Mouse (Mus musculus) kidney, embryonic 14.5 days (tissue): ENCODE measurements around the gene Hmgxb4. TPM values are rescaled to one million over a fixed set of nuclear protein-coding genes. Genes with fewer than 3 reads are reported as not detected.
A peak's percentile ranks its signal among the peaks of the same experiment; 100 is the strongest.

Experiments
- ATAC-seq: fragments of 200-750 bp; cut with Nextera tagmentation; 2 replicates; pipeline ENCODE4 v1.8.0; 2017; ENCODE audit warnings: moderate number of reproducible peaks, mild to moderate bottlenecking, moderate TSS enrichment, moderate library complexity; ENCODE audit not compliant: low FRiP score, low TSS enrichment
- H3K27ac ChIP-seq: fragments of 300-500 bp; sonication (generic); 2 replicates; pipeline ENCODE4 v1.5.1; 2014; ENCODE audit warnings: low read depth, mild to moderate bottlenecking, low read length, moderate library complexity, mixed read lengths
- H3K27me3 ChIP-seq: fragments of 300-500 bp; sonication (generic); 2 replicates; pipeline ENCODE4 v1.6.1; 2014; ENCODE audit warnings: mild to moderate bottlenecking, low read length; ENCODE audit not compliant: control insufficient read depth, insufficient read depth
- H3K36me3 ChIP-seq: fragments of 300-500 bp; sonication (generic); 2 replicates; pipeline ENCODE4 v1.6.1; 2014; ENCODE audit warnings: low read length, mixed read lengths; ENCODE audit not compliant: control insufficient read depth, insufficient read depth
- H3K4me1 ChIP-seq: fragments of 300-500 bp; sonication (generic); 2 replicates; pipeline ENCODE4 v1.6.1; 2014; ENCODE audit warnings: low read length, mixed read lengths; ENCODE audit not compliant: control insufficient read depth, insufficient read depth
- H3K4me2 ChIP-seq: fragments of 300-500 bp; sonication (generic); replicated peaks from 2 replicates; pipeline ENCODE4 v1.6.1; 2014; ENCODE audit warnings: low read depth, mild to moderate bottlenecking, low read length
- H3K4me3 ChIP-seq: fragments of 300-500 bp; sonication (generic); 2 replicates; pipeline ENCODE4 v1.5.1; 2014; ENCODE audit warnings: mild to moderate bottlenecking, low read length
- H3K9ac ChIP-seq: fragments of 300-500 bp; sonication (generic); 2 replicates; pipeline ENCODE4 v1.6.1; 2014; ENCODE audit warnings: low read depth, mild to moderate bottlenecking, low read length, moderate library complexity
- H3K9me3 ChIP-seq: fragments of 300-500 bp; sonication (generic); 2 replicates; pipeline ENCODE4 v1.6.1; 2016; ENCODE audit warnings: low read length; ENCODE audit not compliant: control insufficient read depth
- WGBS: fragments of 180-500 bp; shearing (Covaris S2); extraction: QIAGEN DNeasy Blood & Tissue Kit; methylation state at CpG from one replicate; pipeline ENCODE4 v1.1.7; 2014; 5-methylcytosine and 5-hydroxymethylcytosine counted together
- polyA plus RNA-seq: library from polyadenylated mRNA; unstranded; fragments of >200 nt; fragmentation: Nextera tagmentation; extraction: Ambion mirVana; gene quantifications from 2 replicates; pipeline ENCODE4 v1.2.1, GENCODE M21; 2014

Gene Hmgxb4
- polyA plus RNA-seq, 1 experiment from 2014 or later: 55.4 TPM

DNA sequence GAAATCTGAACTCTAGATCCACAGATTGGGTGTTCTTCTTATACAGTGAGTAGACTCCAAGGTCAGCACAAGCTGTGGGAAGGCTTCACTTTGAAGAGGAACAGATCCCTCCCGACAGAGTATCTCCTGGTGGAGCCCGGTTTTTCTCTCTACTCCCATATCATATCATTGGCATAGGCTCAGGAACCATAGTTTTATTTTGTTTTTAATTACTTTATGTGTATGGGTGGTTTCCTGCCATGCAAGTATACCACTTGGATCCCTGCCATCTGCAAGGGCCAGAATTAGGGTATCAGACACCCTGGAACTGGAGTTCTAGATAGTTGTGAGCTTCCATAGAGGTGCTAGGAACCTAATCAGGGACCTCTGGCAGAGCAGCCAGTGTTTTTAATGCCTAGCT, 15.7 kb downstream of the Hmgxb4 start:
- no peak overlapping the region for H3K4me3 ChIP-seq
- H3K4me1 ChIP-seq: no peaks in the 10 kb centered on the region
- H3K36me3 ChIP-seq: peaks cover 40% of the 10 kb centered on the region
- no peaks in the 10 kb centered on the region for H3K27me3 ChIP-seq
- WGBS: 86% methylated on average over 2 of the region's 2 CpGs
- no peak for ATAC-seq
- H3K4me2 ChIP-seq: no peak overlapping the region
- no peaks in the 10 kb centered on the region for H3K9me3 ChIP-seq
- H3K27ac ChIP-seq: no peak overlapping the region
- no peak overlapping the region for H3K9ac ChIP-seq

DNA sequence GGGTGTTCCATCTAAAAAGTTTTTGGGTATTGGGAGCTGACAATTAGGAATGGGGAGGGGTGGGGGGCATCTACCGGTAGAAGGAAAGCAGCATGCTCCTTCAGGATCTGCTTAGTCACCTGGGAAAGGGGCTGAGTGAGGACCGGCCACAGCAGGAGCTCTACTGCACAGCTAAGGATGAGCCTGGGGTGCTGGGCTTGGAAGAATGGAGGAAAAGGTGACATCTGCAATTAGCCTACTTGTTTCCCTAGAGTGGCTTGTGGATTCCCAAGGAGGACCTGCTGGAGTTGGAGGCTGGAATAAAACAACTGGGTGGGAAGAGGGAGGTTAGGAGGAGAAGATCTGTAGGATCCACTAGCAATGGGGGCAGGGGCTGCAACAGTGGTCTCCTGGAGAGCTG, 20.4 kb downstream of the Hmgxb4 start:
- no peaks in the 10 kb centered on the region for H3K27me3 ChIP-seq
- no peak overlapping the region for H3K9ac ChIP-seq
- H3K4me3 ChIP-seq: no peak overlapping the region
- no peak overlapping the region for H3K4me2 ChIP-seq
- peaks cover 18% of the 10 kb centered on the region for H3K36me3 ChIP-seq
- WGBS: 48% methylated on average over 2 of the region's 2 CpGs
- H3K4me1 ChIP-seq: peaks cover 2% of the 10 kb centered on the region
- ATAC-seq: no peak
- no peaks in the 10 kb centered on the region for H3K9me3 ChIP-seq
- H3K27ac ChIP-seq: no peak overlapping the region

DNA sequence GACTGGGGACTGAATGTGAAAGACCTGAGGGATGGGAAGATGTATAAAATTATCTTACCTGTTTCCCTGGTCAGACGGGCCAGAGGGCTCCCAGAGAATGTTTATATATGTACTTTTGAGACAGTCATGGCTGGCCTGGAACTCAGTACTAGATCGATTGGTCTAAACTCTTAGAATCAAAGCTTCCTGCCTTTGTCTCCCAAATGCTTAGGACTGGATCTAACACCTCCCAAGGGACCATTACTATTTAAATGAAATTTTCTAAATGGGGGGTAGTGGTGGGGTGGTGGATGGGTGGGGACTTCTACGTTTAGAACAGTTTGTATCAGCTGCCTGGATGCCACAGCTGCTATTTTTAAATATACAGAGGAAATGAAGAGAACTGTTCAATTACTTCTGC, 20.8 kb downstream of the Hmgxb4 start:
- ATAC-seq: no peak
- 66% methylated on average over 3 of the region's 3 CpGs for WGBS

DNA sequence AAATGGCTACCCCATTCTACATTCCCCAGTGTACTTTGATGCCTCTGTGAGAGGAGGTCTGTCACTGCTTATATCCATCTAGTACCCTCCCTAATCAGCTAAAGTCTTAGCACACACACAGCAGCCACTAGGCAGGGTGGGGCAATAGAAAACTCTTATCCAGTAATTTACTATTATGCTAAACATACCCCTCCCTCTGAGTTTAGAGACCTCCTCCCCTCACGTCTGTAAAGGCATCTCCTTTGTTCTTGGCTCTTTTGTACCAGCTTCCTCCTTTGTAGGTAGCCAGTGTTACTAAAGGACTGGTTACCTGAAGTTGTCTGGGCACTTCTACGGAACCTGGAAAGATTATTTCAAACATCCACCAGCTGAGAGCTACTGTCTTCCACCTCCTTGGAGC, 22.8 kb downstream of the Hmgxb4 start:
- Histone ChIP-seq H3K27me3 (no peaks in the 10 kb centered on the region), H3K9ac (no peak overlapping the region), H3K36me3 (peaks cover 7% of the 10 kb centered on the region; the same call in 1 of the 2 replicates), H3K27ac (no peak overlapping the region), H3K4me2 (no peak overlapping the region), H3K4me3 (no peak overlapping the region), H3K4me1 (peaks cover 3% of the 10 kb centered on the region), H3K9me3 (no peaks in the 10 kb centered on the region)
- ATAC-seq: no peak
- WGBS: 56% methylated on average over 2 of the region's 2 CpGs

More for the DNA sequence above, 20.8 kb downstream of the Hmgxb4 start:
- H3K4me3 ChIP-seq: no peak overlapping the region
- no peak overlapping the region for H3K27ac ChIP-seq
- H3K9ac ChIP-seq: no peak overlapping the region
- H3K27me3 ChIP-seq: no peaks in the 10 kb centered on the region
- peaks cover 3% of the 10 kb centered on the region for H3K4me1 ChIP-seq
- peaks cover 14% of the 10 kb centered on the region for H3K36me3 ChIP-seq
- no peak overlapping the region for H3K4me2 ChIP-seq
- no peaks in the 10 kb centered on the region for H3K9me3 ChIP-seq

GRCm38 (mm10) chr8:75016422-75016821, 23.3 kb downstream of the Hmgxb4 start:
- Histone ChIP-seq H3K36me3 (peaks cover 9% of the 10 kb centered on the region; the same call in 1 of the 2 replicates), H3K27ac (no peak overlapping the region), H3K9me3 (no peaks in the 10 kb centered on the region), H3K27me3 (no peaks in the 10 kb centered on the region), H3K9ac (no peak overlapping the region), H3K4me1 (peaks cover 3% of the 10 kb centered on the region), H3K4me2 (no peak overlapping the region), H3K4me3 (no peak overlapping the region)
- ATAC-seq: no peak
- 89% methylated on average over 1 of the region's 1 CpGs for WGBS

DNA sequence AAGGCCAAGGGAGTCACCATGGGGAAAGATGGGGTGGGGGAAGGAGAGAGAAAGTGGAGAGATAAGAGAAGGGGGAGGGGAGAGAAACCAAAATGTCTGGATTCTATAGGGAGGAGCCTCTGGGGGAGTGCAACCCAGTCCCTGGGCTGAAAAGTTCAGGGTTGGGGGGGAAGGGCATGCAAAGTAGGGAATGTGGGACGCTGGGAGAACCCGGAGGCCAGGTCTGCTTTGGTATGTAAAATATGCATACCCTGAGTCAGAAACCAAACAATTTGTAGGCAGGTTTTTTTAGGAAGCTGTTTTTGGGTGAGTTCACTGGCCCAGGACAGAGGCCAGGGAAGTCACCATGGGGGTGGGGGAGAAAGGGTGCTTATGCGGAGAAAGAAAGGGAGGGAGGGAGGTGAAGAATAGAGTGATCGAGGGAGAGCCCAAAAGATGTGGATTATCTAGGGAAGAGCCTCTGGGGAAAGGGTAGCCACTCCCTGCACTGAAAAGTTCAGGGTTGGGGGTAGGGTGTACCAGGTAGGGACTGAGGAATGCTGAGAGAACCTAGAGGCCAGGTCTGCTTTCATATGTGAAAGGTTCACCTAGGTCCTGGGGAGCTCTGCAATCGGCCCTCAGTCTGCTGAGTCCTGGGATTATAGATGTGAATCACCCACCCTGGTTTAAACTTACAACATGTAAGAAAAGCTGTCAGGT, 25.3 kb downstream of the Hmgxb4 start:
- Histone ChIP-seq H3K4me2 (no peak overlapping the region), H3K4me3 (no peak overlapping the region), H3K4me1 (peaks cover 3% of the 10 kb centered on the region), H3K9me3 (no peaks in the 10 kb centered on the region), H3K27ac (no peak overlapping the region; the same call in 1 of the 2 replicates), H3K27me3 (no peaks in the 10 kb centered on the region), H3K36me3 (peaks cover 29% of the 10 kb centered on the region), H3K9ac (no peak overlapping the region)
- 29% methylated on average over 5 of the region's 5 CpGs for WGBS
- peak; percentile 84 for ATAC-seq

DNA sequence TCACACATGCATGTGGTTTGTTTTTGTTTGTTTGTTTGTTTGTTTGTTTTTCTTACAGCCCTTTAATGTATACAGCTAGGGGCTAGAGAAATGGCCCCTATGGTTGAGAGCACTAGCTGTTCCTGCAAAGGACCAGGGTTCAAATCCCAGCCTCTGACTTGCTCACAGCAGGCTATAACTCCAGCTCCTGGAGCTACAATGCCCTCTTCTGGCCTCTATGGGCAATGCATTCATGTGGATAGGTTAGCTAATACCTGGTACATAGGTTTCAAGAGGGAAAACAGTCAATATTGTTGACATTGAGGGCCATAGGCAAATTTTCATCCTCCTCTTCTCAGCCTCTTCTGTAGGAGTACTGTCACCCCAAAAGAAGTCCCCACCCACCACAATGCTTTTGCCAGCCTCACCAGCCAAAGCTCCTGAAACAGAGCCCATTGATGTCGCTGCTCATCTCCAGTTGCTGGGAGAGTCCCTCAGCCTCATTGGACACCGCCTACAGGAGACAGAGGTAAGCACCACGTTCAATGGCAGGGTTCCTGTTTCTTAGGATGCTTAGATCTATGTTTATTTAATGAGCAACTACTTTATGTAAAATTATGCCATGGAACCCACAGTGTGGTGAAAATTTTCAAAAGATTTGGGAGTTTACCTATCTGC, 30.6 kb downstream of the Hmgxb4 start:
- Histone ChIP-seq H3K27me3 (no peaks in the 10 kb centered on the region), H3K4me3 (no peak overlapping the region), H3K4me2 (no peak overlapping the region), H3K27ac (no peak overlapping the region), H3K36me3 (peaks cover 68% of the 10 kb centered on the region), H3K4me1 (no peaks in the 10 kb centered on the region), H3K9me3 (no peaks in the 10 kb centered on the region), H3K9ac (no peak overlapping the region)
- no peak for ATAC-seq
- 91% methylated on average over 3 of the region's 3 CpGs for WGBS

DNA sequence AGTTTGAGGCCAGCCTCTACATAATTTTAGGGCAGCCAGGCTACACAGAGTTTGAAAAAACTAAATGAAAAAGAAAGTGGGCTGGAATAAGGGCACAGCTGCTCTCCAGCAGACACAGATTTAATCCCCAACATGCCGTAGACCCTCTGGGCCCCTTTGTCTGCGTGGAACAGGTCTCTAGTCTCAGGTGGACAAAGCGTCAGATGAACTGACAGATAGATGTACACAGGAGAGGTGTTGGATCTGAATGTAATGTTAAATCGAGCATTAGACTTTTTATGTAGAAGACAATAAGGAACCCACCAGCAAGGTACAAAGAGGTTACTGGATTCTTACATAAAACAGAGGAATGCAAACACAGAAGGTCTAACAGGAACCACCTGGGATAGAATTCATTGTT, 32.7 kb downstream of the Hmgxb4 start:
- Histone ChIP-seq H3K4me1 (no peaks in the 10 kb centered on the region), H3K4me2 (no peak overlapping the region), H3K9ac (no peak overlapping the region), H3K9me3 (no peaks in the 10 kb centered on the region), H3K27ac (no peak overlapping the region), H3K4me3 (no peak overlapping the region), H3K27me3 (no peaks in the 10 kb centered on the region), H3K36me3 (peaks cover 82% of the 10 kb centered on the region)
- WGBS: 94% methylated on average over 4 of the region's 4 CpGs
- ATAC-seq: no peak

GRCm38 (mm10) chr8:75030453-75031024, 37.4 kb downstream of the Hmgxb4 start:
- H3K4me2 ChIP-seq: no peak overlapping the region
- H3K36me3 ChIP-seq: peaks cover 39% of the 10 kb centered on the region
- H3K4me1 ChIP-seq: no peaks in the 10 kb centered on the region
- H3K9me3 ChIP-seq: no peaks in the 10 kb centered on the region
- no peak overlapping the region for H3K27ac ChIP-seq
- ATAC-seq: no peak
- H3K27me3 ChIP-seq: no peaks in the 10 kb centered on the region
- 96% methylated on average over 3 of the region's 3 CpGs for WGBS
- no peak overlapping the region for H3K9ac ChIP-seq
- H3K4me3 ChIP-seq: no peak overlapping the region
